Mouse (Mus musculus): ENCODE results near the gene Tmem147. TPM values are rescaled to one million over a fixed set of nuclear protein-coding genes. Genes with fewer than 3 reads are reported as not detected.
"Not testable (repeated sequence)": the region's sequence is repeated elsewhere in the genome, so short reads cannot be mapped to it uniquely, and the experiment has no call there.

Gene Tmem147
- polyA plus RNA-seq, 1 experiment from 2014 or later, result 249 TPM

DNA sequence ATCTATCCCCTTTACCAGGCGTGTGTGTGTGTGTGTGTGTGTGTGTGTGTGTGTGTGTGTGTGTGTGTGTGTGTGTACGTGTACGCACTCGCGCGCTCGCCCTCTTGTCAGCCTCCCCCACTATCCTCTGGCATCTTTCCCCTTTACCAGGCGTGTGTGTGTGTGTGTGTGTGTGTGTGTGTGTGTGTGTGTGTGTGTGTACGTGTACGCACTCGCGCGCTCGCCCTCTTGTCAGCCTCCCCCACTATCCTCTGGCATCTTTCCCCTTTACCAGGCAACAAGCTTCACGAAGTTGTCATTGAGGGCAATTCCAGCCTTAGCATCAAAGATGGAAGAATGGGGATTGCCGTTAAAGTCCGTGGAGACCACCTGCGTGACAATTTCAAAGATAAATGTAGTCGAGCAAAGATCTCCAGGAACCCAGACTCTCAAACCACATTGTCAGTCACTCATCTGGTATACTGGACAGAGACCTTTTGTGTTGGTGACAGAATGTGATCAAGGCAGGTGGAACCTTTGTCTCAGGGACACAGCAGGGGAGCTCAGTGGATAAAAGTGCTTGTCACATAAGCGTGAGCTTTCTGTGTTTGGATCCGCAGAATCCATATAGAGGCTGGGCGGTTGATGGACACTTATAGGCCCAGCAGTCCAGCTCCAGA, 853 bp upstream of the Tmem147 start:
- H3K27ac ChIP-seq (ENCODE audit: low read length), result peak overlapping the region; percentile 86
- not testable (repeated sequence) for H3K9me3 ChIP-seq (ENCODE audit: control insufficient read depth, low read length); H3K36me3 ChIP-seq (ENCODE audit: control insufficient read depth, insufficient read depth, low read length); H3K27me3 ChIP-seq (replicated peaks; ENCODE audit: control insufficient read depth, insufficient read depth, low read length); ATAC-seq
- peak overlapping the region; percentile 87 for H3K9ac ChIP-seq (ENCODE audit: low read depth, low read length)
- peak overlapping the region; percentile 82 for H3K4me3 ChIP-seq (ENCODE audit: low read length)
- WGBS, result 18% methylated on average over 15 of the region's 22 CpGs
- H3K4me2 ChIP-seq (ENCODE audit: low read depth, low read length), result peak overlapping the region; percentile 76
- peaks cover 18% of the 10 kb centered on the region for H3K4me1 ChIP-seq (ENCODE audit: control insufficient read depth, insufficient read depth, low read length)

DNA sequence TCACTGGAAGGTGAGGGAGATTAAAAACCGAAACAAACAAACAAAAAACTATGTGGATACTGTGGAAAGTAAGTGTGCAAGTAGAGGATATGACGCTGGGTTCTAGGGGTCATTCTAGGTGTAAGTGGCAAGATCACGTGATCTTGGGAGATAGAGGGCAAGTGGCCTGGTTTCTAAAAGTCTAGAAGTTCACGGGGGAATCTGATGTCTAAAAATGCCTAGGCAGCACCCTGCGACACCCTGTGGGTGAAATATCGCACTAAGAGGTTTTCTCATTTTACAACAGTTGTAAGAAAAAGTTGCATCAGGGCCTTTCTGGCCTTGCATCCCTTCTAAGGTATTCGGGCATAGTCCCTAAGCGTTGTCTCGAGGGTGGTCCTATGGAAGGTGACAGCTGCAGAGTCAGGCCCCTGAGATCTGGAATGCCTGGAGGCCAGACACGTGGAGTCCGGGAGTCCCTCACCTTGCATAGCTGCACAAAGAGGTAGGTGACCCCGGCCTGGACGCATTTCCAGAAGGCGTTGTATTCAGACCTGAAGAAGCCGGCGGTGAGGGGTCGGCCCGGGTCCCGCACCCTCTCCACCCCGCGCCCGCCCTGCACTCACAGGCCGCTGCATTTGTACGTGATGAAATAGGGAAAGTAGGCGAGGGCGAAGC, 473 bp downstream of the Tmem147 start:
- peak; percentile 54 for ATAC-seq
- Histone ChIP-seq H3K9ac (ENCODE audit: low read depth, low read length) (peak overlapping the region; percentile 87), H3K9me3 (ENCODE audit: control insufficient read depth, low read length) (no peaks in the 10 kb centered on the region), H3K27me3 (replicated peaks; ENCODE audit: control insufficient read depth, insufficient read depth, low read length) (no peaks in the 10 kb centered on the region), H3K4me1 (ENCODE audit: control insufficient read depth, insufficient read depth, low read length) (peaks cover 18% of the 10 kb centered on the region), H3K4me3 (ENCODE audit: low read length) (peak overlapping the region; percentile 82), H3K4me2 (ENCODE audit: low read depth, low read length) (peak overlapping the region; percentile 76), H3K36me3 (ENCODE audit: control insufficient read depth, insufficient read depth, low read length) (no peaks in the 10 kb centered on the region), H3K27ac (ENCODE audit: low read length) (peak overlapping the region; percentile 86)
- WGBS, result 6% methylated on average over 26 of the region's 26 CpGs

DNA sequence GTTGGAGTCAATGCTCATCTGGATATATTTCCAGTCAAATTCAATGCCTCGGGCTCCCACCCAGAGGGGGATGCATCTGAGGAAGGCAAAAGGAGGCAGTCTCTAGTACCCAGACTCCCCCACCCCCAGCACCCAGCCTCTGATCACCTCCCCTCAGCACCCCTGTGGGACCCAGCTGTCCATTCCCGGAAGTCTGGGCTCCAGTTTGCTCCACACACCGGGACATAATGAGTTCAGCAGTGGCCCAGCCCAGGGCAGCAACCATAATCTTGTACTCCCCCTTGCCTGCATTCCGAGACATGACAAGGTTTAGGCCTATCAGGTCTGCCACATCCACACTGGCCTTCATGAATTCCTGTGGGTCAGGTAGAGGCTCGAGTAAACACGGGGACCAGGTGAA, 1.1 kb downstream of the Tmem147 start:
- 69% methylated on average over 6 of the region's 6 CpGs for WGBS
- H3K4me3 ChIP-seq (ENCODE audit: low read length), result peak overlapping the region; percentile 82
- no peak for ATAC-seq

DNA sequence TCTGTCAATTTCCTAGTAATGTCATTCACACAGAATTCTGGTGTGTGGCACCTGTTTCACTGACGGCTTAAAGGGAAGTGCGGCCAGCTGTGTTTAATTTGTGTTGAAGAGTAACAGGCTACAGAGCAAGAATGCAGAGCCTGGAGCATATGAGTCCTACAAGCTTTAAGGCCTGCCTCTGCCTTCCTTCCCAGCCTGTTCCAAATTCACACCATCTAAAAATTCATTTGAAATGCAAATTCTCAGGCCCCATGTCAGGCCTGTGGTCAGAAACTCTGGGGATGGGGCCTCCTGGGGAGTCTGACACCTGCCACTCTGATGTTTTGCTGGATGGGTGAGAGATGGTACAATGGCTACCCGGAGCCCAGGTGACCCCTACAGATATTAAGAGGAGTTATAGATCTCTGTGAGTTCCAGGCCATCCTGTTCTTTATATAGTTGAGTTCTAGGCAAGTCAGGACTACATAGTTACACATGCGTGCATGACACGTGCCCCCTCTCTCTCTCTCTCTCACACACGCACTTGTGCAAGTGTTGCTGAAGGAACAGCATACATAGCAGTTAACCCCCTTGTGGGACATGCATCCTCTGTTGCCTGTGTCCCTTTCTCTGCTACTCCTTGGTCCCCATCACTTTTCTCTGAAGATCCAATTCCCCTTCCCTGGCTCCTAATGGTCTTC, 5.9 kb downstream of the Tmem147 start:
- 57% methylated on average over 6 of the region's 6 CpGs for WGBS

More for the DNA sequence above, 1.1 kb downstream of the Tmem147 start:
- Histone ChIP-seq H3K9ac (ENCODE audit: low read depth, low read length) (peak overlapping the region; percentile 87), H3K4me1 (ENCODE audit: control insufficient read depth, insufficient read depth, low read length) (peaks cover 18% of the 10 kb centered on the region), H3K27me3 (replicated peaks; ENCODE audit: control insufficient read depth, insufficient read depth, low read length) (no peaks in the 10 kb centered on the region), H3K4me2 (ENCODE audit: low read depth, low read length) (peak overlapping the region; percentile 76), H3K36me3 (ENCODE audit: control insufficient read depth, insufficient read depth, low read length) (no peaks in the 10 kb centered on the region), H3K27ac (ENCODE audit: low read length) (0 out of 2 replicates have a peak overlapping the region, but pooled peaks have one; percentile 24), H3K9me3 (ENCODE audit: control insufficient read depth, low read length) (no peaks in the 10 kb centered on the region)

DNA sequence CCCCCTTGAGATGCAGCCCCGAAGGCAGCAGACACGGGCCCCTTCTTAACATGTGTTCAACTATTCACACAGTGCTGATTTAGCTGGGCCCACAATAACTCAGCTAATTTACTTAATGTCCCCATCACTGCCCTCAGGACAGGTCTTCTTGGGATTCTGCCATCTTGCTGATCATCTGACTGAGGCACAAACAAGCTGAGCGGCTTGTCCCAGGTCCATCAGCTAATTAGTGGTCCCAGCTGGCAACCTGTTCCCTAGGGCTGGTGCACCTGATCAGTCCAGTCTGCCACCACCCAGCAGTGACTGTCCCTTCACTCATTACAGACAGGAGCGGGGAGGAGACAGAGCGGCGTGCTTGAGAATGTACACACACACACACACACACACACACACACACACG, 8.1 kb downstream of the Tmem147 start:
- Histone ChIP-seq H3K4me1 (ENCODE audit: control insufficient read depth, insufficient read depth, low read length) (peaks cover 8% of the 10 kb centered on the region), H3K4me3 (ENCODE audit: low read length) (no peak overlapping the region), H3K36me3 (ENCODE audit: control insufficient read depth, insufficient read depth, low read length) (no peaks in the 10 kb centered on the region), H3K9me3 (ENCODE audit: control insufficient read depth, low read length) (no peaks in the 10 kb centered on the region), H3K4me2 (ENCODE audit: low read depth, low read length) (no peak overlapping the region), H3K9ac (ENCODE audit: low read depth, low read length) (no peak overlapping the region), H3K27ac (ENCODE audit: low read length) (no peak overlapping the region), H3K27me3 (replicated peaks; ENCODE audit: control insufficient read depth, insufficient read depth, low read length) (peaks cover 3% of the 10 kb centered on the region; the same call in 1 of the 2 replicates)
- 83% methylated on average over 7 of the region's 7 CpGs for WGBS
- ATAC-seq, result no peak

More for the DNA sequence above, 5.9 kb downstream of the Tmem147 start:
- Histone ChIP-seq H3K9ac (ENCODE audit: low read depth, low read length) (no peak overlapping the region), H3K4me2 (ENCODE audit: low read depth, low read length) (no peak overlapping the region), H3K4me1 (ENCODE audit: control insufficient read depth, insufficient read depth, low read length) (peaks cover 7% of the 10 kb centered on the region), H3K4me3 (ENCODE audit: low read length) (no peak overlapping the region), H3K36me3 (ENCODE audit: control insufficient read depth, insufficient read depth, low read length) (no peaks in the 10 kb centered on the region), H3K9me3 (ENCODE audit: control insufficient read depth, low read length) (no peaks in the 10 kb centered on the region), H3K27ac (ENCODE audit: low read length) (no peak overlapping the region), H3K27me3 (replicated peaks; ENCODE audit: control insufficient read depth, insufficient read depth, low read length) (no peaks in the 10 kb centered on the region)
- no peak for ATAC-seq

DNA sequence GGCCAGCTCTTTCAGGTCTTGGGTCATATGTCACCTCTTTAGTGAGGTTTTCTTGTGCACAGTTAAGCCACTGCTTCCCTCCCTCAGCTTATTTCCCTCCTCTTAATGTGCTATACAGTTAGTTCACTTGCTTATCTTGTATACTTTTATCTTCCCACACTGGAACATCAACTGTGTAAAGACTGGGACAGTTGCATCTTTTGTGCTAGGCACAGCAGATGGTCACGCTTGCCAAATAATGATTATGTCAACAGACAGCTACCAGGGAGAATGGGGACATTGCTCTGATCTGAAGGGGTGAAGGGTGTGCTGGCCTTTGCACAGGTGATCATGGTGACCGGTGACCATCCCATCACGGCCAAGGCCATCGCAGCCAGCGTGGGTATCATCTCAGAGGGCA, 9.7 kb downstream of the Tmem147 start:
- Histone ChIP-seq H3K4me2 (ENCODE audit: low read depth, low read length) (no peak overlapping the region), H3K27ac (ENCODE audit: low read length) (no peak overlapping the region), H3K9me3 (ENCODE audit: control insufficient read depth, low read length) (no peaks in the 10 kb centered on the region), H3K27me3 (replicated peaks; ENCODE audit: control insufficient read depth, insufficient read depth, low read length) (peaks cover 5% of the 10 kb centered on the region; the same call in 1 of the 2 replicates), H3K4me3 (ENCODE audit: low read length) (no peak overlapping the region), H3K36me3 (ENCODE audit: control insufficient read depth, insufficient read depth, low read length) (no peaks in the 10 kb centered on the region), H3K9ac (ENCODE audit: low read depth, low read length) (no peak overlapping the region), H3K4me1 (ENCODE audit: control insufficient read depth, insufficient read depth, low read length) (peaks cover 8% of the 10 kb centered on the region)
- 87% methylated on average over 5 of the region's 5 CpGs for WGBS
- ATAC-seq, result no peak

DNA sequence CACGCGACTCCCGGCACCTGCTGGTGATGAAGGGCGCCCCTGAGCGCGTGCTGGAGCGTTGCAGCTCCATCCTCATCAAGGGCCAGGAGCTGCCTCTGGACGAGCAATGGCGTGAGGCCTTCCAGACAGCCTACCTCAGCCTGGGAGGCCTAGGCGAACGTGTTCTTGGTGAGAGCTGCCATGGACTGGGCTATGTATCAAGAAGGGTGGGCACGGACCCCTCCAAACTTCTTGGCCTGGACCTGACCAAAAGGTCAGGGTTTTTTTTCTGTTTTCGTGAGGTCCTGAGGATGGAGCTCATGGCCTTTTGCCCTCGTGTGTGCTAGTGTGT, 11.7 kb downstream of the Tmem147 start:
- H3K9ac ChIP-seq (ENCODE audit: low read depth, low read length), result peak overlapping the region; percentile 44
- peak overlapping the region; percentile 43 for H3K4me3 ChIP-seq (ENCODE audit: low read length)
- H3K27ac ChIP-seq (ENCODE audit: low read length), result no peak overlapping the region
- ATAC-seq, result no peak
- peak overlapping the region; percentile 75 for H3K4me2 ChIP-seq (ENCODE audit: low read depth, low read length)
- H3K4me1 ChIP-seq (ENCODE audit: control insufficient read depth, insufficient read depth, low read length), result peaks cover 8% of the 10 kb centered on the region
- H3K27me3 ChIP-seq (replicated peaks; ENCODE audit: control insufficient read depth, insufficient read depth, low read length), result peaks cover 5% of the 10 kb centered on the region; the same call in 1 of the 2 replicates
- no peaks in the 10 kb centered on the region for H3K9me3 ChIP-seq (ENCODE audit: control insufficient read depth, low read length)
- 11% methylated on average over 14 of the region's 14 CpGs for WGBS
- H3K36me3 ChIP-seq (ENCODE audit: control insufficient read depth, insufficient read depth, low read length), result no peaks in the 10 kb centered on the region

DNA sequence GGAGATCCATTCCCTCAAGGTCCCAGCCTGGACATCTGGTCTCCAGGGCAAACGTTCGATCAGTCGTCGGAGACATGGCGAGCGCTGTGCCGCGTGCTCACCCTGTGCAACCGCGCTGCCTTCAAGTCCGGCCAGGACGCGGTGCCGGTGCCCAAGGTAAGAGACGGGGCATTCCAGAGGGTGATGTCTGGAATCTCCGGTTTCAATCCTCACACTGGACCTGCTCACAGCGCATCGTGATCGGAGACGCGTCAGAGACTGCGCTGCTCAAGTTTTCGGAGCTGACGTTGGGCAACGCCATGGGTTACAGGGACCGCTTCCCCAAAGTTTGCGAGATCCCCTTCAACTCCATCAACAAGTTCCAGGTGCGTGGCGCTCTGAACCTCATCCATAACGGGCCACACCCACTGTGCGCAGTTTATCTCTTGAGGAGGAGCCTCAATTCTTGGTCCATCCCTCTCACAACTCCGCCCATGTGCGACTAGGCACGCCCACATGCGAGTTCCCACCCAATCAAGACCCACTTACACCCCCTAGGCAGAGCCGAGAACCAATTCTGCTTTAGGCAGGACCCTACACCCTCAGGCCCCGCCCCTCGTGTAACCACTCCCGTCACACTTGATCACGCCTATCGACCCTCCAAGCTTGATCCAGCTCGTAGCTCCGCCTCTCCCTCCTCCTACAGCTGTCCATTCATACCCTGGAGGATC, 12.2 kb downstream of the Tmem147 start:
- peak overlapping the region; percentile 43 for H3K4me3 ChIP-seq (ENCODE audit: low read length)
- H3K36me3 ChIP-seq (ENCODE audit: control insufficient read depth, insufficient read depth, low read length), result no peaks in the 10 kb centered on the region
- peak overlapping the region; percentile 44 for H3K9ac ChIP-seq (ENCODE audit: low read depth, low read length)
- H3K27me3 ChIP-seq (replicated peaks; ENCODE audit: control insufficient read depth, insufficient read depth, low read length), result peaks cover 5% of the 10 kb centered on the region; the same call in 1 of the 2 replicates
- H3K9me3 ChIP-seq (ENCODE audit: control insufficient read depth, low read length), result no peaks in the 10 kb centered on the region
- peaks cover 8% of the 10 kb centered on the region for H3K4me1 ChIP-seq (ENCODE audit: control insufficient read depth, insufficient read depth, low read length)
- peak; percentile 97 for ATAC-seq
- H3K27ac ChIP-seq (ENCODE audit: low read length), result no peak overlapping the region
- WGBS, result 2% methylated on average over 43 of the region's 43 CpGs
- peak overlapping the region; percentile 75 for H3K4me2 ChIP-seq (ENCODE audit: low read depth, low read length)

DNA sequence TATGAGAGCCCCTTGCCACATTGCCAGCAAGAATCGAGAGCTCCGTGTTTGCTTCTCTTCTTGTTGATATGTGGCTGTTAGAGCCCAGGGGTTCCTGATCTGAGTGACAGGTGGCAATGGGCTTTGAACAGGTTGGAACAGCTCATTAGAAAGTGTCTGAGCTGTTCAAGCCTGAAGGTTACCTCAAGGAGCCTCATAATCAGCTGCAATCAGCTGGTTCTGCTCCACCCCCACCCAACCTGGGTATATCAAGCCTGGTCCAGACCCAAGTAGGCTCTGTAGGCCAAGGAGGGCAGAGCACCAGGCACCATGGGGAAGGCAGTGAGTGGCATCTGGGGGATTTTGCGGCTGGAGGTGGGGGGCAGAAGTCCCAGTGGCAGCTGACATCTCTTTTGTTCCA, 17.4 kb downstream of the Tmem147 start, which contains the start of gene Atp4a:
Gene Atp4a (plus strand): TSS at position 268 of the 400 bp plus-strand sequence.
- no peak within 1 kb of the TSS for H3K27ac ChIP-seq (ENCODE audit: low read length)
- peaks cover 9% of the 10 kb centered on the region for H3K4me1 ChIP-seq (ENCODE audit: control insufficient read depth, insufficient read depth, low read length)
- no peaks in the 10 kb centered on the region for H3K9me3 ChIP-seq (ENCODE audit: control insufficient read depth, low read length)
- H3K27me3 ChIP-seq (replicated peaks; ENCODE audit: control insufficient read depth, insufficient read depth, low read length), result peaks cover 5% of the 10 kb centered on the region; the same call in 1 of the 2 replicates
- WGBS, result 83% methylated on average over 3 of the region's 3 CpGs
- H3K4me2 ChIP-seq (ENCODE audit: low read depth, low read length), result no peak within 1 kb of the TSS
- no peak within 1 kb of the TSS for H3K9ac ChIP-seq (ENCODE audit: low read depth, low read length)
- no peaks in the 10 kb centered on the region for H3K36me3 ChIP-seq (ENCODE audit: control insufficient read depth, insufficient read depth, low read length)
- no peak for ATAC-seq
- H3K4me3 ChIP-seq (ENCODE audit: low read length), result no peak within 1 kb of the TSS
